ENCODE assay signal across 8 mouse cellular contexts in the genomic region with DNA sequence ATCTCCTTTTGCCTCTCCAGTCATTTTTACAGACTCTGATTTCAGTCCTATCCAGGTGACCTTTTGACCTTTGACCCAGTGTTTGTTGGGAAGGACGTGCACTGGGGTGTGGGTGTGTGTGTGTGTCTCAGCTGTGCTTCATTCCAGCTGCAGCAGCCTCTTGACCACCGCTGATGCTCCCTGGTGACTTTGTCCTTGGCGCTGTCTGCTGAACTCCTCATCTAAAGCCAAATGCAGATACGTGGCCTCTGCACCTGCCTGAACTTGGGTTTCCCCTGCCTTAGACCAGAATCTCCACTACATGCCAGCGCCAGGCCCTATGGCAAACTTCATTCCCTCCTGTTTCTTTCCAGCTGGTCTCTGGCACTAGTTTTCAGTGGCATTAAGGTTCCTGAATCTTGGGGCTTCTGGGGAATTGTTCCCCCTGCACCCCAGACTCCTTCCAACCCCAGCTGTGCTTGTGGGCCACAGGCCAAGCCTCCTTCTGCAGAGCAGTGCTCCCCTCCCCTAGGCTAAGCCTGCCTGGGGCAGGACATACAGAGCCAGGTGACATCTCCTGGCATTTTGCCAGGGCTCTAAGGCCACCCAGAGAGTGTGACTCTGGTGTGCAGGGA. TPM values are rescaled to one million over a fixed set of nuclear protein-coding genes. Genes with fewer than 3 reads are reported as not detected.
DNase-seq lines count a peak whose midpoint lies in the region; ATAC-seq and TF ChIP-seq lines count a peak whose summit lies in the region.

No protein-coding gene starts in this region.

- peaks cover 99% of the 10 kb centered on the region for H3K4me1 ChIP-seq in hindbrain, embryonic 13.5 days (replicated peaks)
- peaks cover 83% of the 10 kb centered on the region for H3K4me1 ChIP-seq in liver, postnatal 0 days (ENCODE audit: insufficient read depth)

- H3K4me3 ChIP-seq in hindbrain, embryonic 13.5 days: no peak overlapping the region
- H3K4me3 ChIP-seq in liver, postnatal 0 days (ENCODE audit: low read depth, low read length): no peak overlapping the region

- H3K9me3 ChIP-seq in hindbrain, embryonic 13.5 days: no peaks in the 10 kb centered on the region
- H3K9me3 ChIP-seq in liver, postnatal 0 days (ENCODE audit: low read length): no peaks in the 10 kb centered on the region

- H3K27me3 ChIP-seq in hindbrain, embryonic 13.5 days: no peaks in the 10 kb centered on the region
- H3K27me3 ChIP-seq in liver, postnatal 0 days (ENCODE audit: insufficient read depth, low read length): no peaks in the 10 kb centered on the region

- H3K36me3 ChIP-seq in hindbrain, embryonic 13.5 days: peaks cover 30% of the 10 kb centered on the region
- H3K36me3 ChIP-seq in liver, postnatal 0 days (replicated peaks; ENCODE audit: insufficient read depth, low read length): peaks cover 35% of the 10 kb centered on the region

- no peak overlapping the region for H3K4me2 ChIP-seq in hindbrain, embryonic 13.5 days
- 0 out of 2 replicates have a peak overlapping the region, but pooled peaks have one; percentile 6 for H3K4me2 ChIP-seq in liver, postnatal 0 days (ENCODE audit: low read depth, low read length)

- intact Hi-C loops in left cerebral cortex, postnatal 10 days (cut with DNase I): no loop called here

- no peak for ATAC-seq in hindbrain, embryonic 13.5 days (ENCODE audit: low FRiP score)
- ATAC-seq in liver, postnatal 0 days: peak; percentile 35; the same call in 1 of the 2 replicates

- no peak overlapping the region; the same call in 1 of the 2 replicates for H3K9ac ChIP-seq in hindbrain, embryonic 13.5 days
- H3K9ac ChIP-seq in liver, postnatal 0 days (replicated peaks): peak overlapping the region; percentile 21; the same call in 1 of the 2 replicates

- peak; percentile 61 for DNase-seq in adrenal gland, postnatal 14 days
- DNase-seq in adrenal gland, adult 18-20 months (ENCODE audit: low spot score in 2 of 2): no peak
- peak; percentile 29 for DNase-seq in thymus, postnatal 14 days
- no peak for DNase-seq in thymus, postnatal 36 days
- DNase-seq in liver, postnatal 0 days: peak; percentile 43
- DNase-seq in spleen, postnatal 14 days (ENCODE audit: low spot score in 2 of 2): no peak
- no peak for DNase-seq in left cerebral cortex, postnatal 10 days (ENCODE audit: extremely low spot score in 1 of 2, low spot score in 2 of 2)

- no peak for TF ChIP-seq EP300 in liver, postnatal 0 days (IDR thresholded peaks at IDR 0.05; ENCODE audit: low read depth)

- no peak for TF ChIP-seq CTCF in liver, postnatal 0 days (IDR thresholded peaks at IDR 0.05; ENCODE audit: low read depth)

- peak overlapping the region; percentile 41 for H3K27ac ChIP-seq in hindbrain, embryonic 13.5 days
- H3K27ac ChIP-seq in liver, postnatal 0 days (ENCODE audit: low read depth): peak overlapping the region; percentile 51

- 41% methylated on average over 5 of the region's 5 CpGs for WGBS in hindbrain, embryonic 13.5 days
- WGBS in liver, postnatal 0 days (ENCODE audit: insufficient replicate concordance): 58% methylated on average over 5 of the region's 5 CpGs

RNA-seq across cellular contexts. Expression of a gene that starts 9.9 kb away (rescaled TPM):
- total RNA-seq in adrenal gland, postnatal 14 days (2021): 98.2 and 107 TPM in 2 replicates
- total RNA-seq in adrenal gland, adult 18-20 months (2021): 100 to 1,000 TPM in 1 of 2 experiments, 10 to 100 TPM in 1; 94.0 to 145 TPM
- 131 and 137 TPM in 2 replicates for polyA plus RNA-seq in hindbrain, embryonic 13.5 days (2015; fragmentation: Nextera tagmentation; extraction: Ambion mirVana)
- 30.0 and 32.2 TPM in 2 replicates for polyA plus RNA-seq in liver, postnatal 0 days (2015; fragmentation: Nextera tagmentation; extraction: Ambion mirVana)
- 100 to 1,000 TPM; 190 to 203 TPM for total RNA-seq in left cerebral cortex, postnatal 10 days (2021)

RNA-seq across cellular contexts. Expression of a gene that starts 26.5 kb away (rescaled TPM):
- total RNA-seq in adrenal gland, postnatal 14 days (2021): 809 and 980 TPM in 2 replicates
- 100 to 1,000 TPM; 830 to 834 TPM for total RNA-seq in adrenal gland, adult 18-20 months (2021)
- 369 and 380 TPM in 2 replicates for polyA plus RNA-seq in hindbrain, embryonic 13.5 days (2015; fragmentation: Nextera tagmentation; extraction: Ambion mirVana)
- 409 and 433 TPM in 2 replicates for polyA plus RNA-seq in liver, postnatal 0 days (2015; fragmentation: Nextera tagmentation; extraction: Ambion mirVana)
- 100 to 1,000 TPM; 423 to 456 TPM for total RNA-seq in left cerebral cortex, postnatal 10 days (2021)

RNA-seq across cellular contexts. Expression of a gene that starts 31.9 kb away (rescaled TPM):
- total RNA-seq in adrenal gland, postnatal 14 days (2021): 2.4 and 3.5 TPM in 2 replicates
- total RNA-seq in adrenal gland, adult 18-20 months (2021): 1 to 10 TPM; 3.7 to 4.0 TPM
- 28.9 and 29.2 TPM in 2 replicates for polyA plus RNA-seq in hindbrain, embryonic 13.5 days (2015; fragmentation: Nextera tagmentation; extraction: Ambion mirVana)
- polyA plus RNA-seq in liver, postnatal 0 days (2015; fragmentation: Nextera tagmentation; extraction: Ambion mirVana): 0.25 and 0.28 TPM in 2 replicates
- total RNA-seq in left cerebral cortex, postnatal 10 days (2021): 10 to 100 TPM; 40.0 to 45.1 TPM

RNA-seq across cellular contexts. Expression of a gene that starts 33.0 kb away (rescaled TPM):
- not detected in 2 replicates for total RNA-seq in adrenal gland, postnatal 14 days (2021)
- total RNA-seq in adrenal gland, adult 18-20 months (2021): not detected
- polyA plus RNA-seq in hindbrain, embryonic 13.5 days (2015; fragmentation: Nextera tagmentation; extraction: Ambion mirVana): 0.68 and 0.79 TPM in 2 replicates
- not detected in 2 replicates for polyA plus RNA-seq in liver, postnatal 0 days (2015; fragmentation: Nextera tagmentation; extraction: Ambion mirVana)
- under 1 TPM; 0.60 to 0.63 TPM for total RNA-seq in left cerebral cortex, postnatal 10 days (2021)

RNA-seq across cellular contexts. Expression of a gene that starts 42.4 kb away (rescaled TPM):
- total RNA-seq in adrenal gland, postnatal 14 days (2021): 17.6 and 18.7 TPM in 2 replicates
- total RNA-seq in adrenal gland, adult 18-20 months (2021): 10 to 100 TPM; 18.2 to 21.1 TPM
- 17.6 and 18.3 TPM in 2 replicates for polyA plus RNA-seq in hindbrain, embryonic 13.5 days (2015; fragmentation: Nextera tagmentation; extraction: Ambion mirVana)
- 5.5 and 5.8 TPM in 2 replicates for polyA plus RNA-seq in liver, postnatal 0 days (2015; fragmentation: Nextera tagmentation; extraction: Ambion mirVana)
- total RNA-seq in left cerebral cortex, postnatal 10 days (2021): 10 to 100 TPM; 18.8 to 19.4 TPM

Comparison
In these comparisons a context has a peak if more than half of its experiments do, and no peak if none do; other contexts are left out.
1. DNase-seq: peak in adrenal gland, postnatal 14 days (single experiment), thymus, postnatal 14 days (single experiment) and liver, postnatal 0 days (single experiment); none in adrenal gland, adult 18-20 months (0 of 2), thymus, postnatal 36 days (0 of 2), spleen, postnatal 14 days (0 of 2) and left cerebral cortex, postnatal 10 days (0 of 2).